12 mouse cellular contexts compared by ENCODE assay signal in genomic region chr10:67143661-67144060, GRCm38 (mm10). TPM values are rescaled to one million over a fixed set of nuclear protein-coding genes. Genes with fewer than 3 reads are reported as not detected.
DNase-seq lines count a peak whose midpoint lies in the region; ATAC-seq and TF ChIP-seq lines count a peak whose summit lies in the region.
"Had no signal": no experiment of that assay in that cellular context is flagged by ENCODE, and none has a peak within 500 bp of the region (broad histone marks: within the 10 kb centered on the region; RNA-seq: fewer than 3 reads in every experiment).

No protein-coding gene starts in this region.

- H3K27ac ChIP-seq in embryonic facial prominence, embryonic 11.5 days (replicated peaks; ENCODE audit: low read depth, low read length), result no peak overlapping the region
- no peak overlapping the region for H3K27ac ChIP-seq in embryonic facial prominence, embryonic 10.5 days (replicated peaks)
- no peak overlapping the region for H3K27ac ChIP-seq in midbrain, postnatal 0 days (ENCODE audit: low read depth, low read length)
- H3K27ac ChIP-seq in midbrain, embryonic 13.5 days, result no peak overlapping the region
- H3K27ac ChIP-seq: liver, embryonic 13.5 days had no signal

- H3K4me3 ChIP-seq in embryonic facial prominence, embryonic 11.5 days (ENCODE audit: low read depth, low read length), result no peak overlapping the region
- no peak overlapping the region for H3K4me3 ChIP-seq in embryonic facial prominence, embryonic 10.5 days
- H3K4me3 ChIP-seq in midbrain, postnatal 0 days (ENCODE audit: low read depth, low read length), result no peak overlapping the region
- H3K4me3 ChIP-seq in midbrain, embryonic 13.5 days (replicated peaks), result no peak overlapping the region
- H3K4me3 ChIP-seq: liver, embryonic 13.5 days; neural tube, embryonic 15.5 days had no signal

- no peak overlapping the region for H3K4me2 ChIP-seq in embryonic facial prominence, embryonic 11.5 days (ENCODE audit: low read depth, low read length)
- H3K4me2 ChIP-seq in midbrain, postnatal 0 days (ENCODE audit: low read depth, low read length, poor library complexity, severe bottlenecking), result no peak overlapping the region
- no peak overlapping the region for H3K4me2 ChIP-seq in midbrain, embryonic 13.5 days (replicated peaks)
- H3K4me2 ChIP-seq: liver, embryonic 13.5 days; neural tube, embryonic 15.5 days had no signal

- no peaks in the 10 kb centered on the region for H3K27me3 ChIP-seq in embryonic facial prominence, embryonic 11.5 days (ENCODE audit: control insufficient read depth, insufficient read depth, low read length)
- no peaks in the 10 kb centered on the region for H3K27me3 ChIP-seq in embryonic facial prominence, embryonic 10.5 days (replicated peaks; ENCODE audit: low read depth, poor library complexity, severe bottlenecking)
- H3K27me3 ChIP-seq in midbrain, postnatal 0 days (ENCODE audit: insufficient read depth, low read length), result no peaks in the 10 kb centered on the region
- no peaks in the 10 kb centered on the region for H3K27me3 ChIP-seq in midbrain, embryonic 13.5 days
- H3K27me3 ChIP-seq: liver, embryonic 13.5 days; neural tube, embryonic 15.5 days had no signal

- H3K9ac ChIP-seq in embryonic facial prominence, embryonic 11.5 days (replicated peaks; ENCODE audit: low read length), result no peak overlapping the region
- no peak overlapping the region for H3K9ac ChIP-seq in midbrain, postnatal 0 days (replicated peaks; ENCODE audit: low read length, poor library complexity, severe bottlenecking)
- H3K9ac ChIP-seq in midbrain, embryonic 13.5 days (replicated peaks), result no peak overlapping the region
- H3K9ac ChIP-seq: liver, embryonic 13.5 days; neural tube, embryonic 15.5 days had no signal

- no peak for TF ChIP-seq CTCF in midbrain, postnatal 0 days (IDR thresholded peaks at IDR 0.05)

- H3K36me3 ChIP-seq in embryonic facial prominence, embryonic 11.5 days (replicated peaks; ENCODE audit: control insufficient read depth, insufficient read depth, low read depth, low read length), result no peaks in the 10 kb centered on the region
- no peaks in the 10 kb centered on the region for H3K36me3 ChIP-seq in embryonic facial prominence, embryonic 10.5 days (replicated peaks)
- H3K36me3 ChIP-seq in midbrain, postnatal 0 days (ENCODE audit: insufficient read depth, low read length), result no peaks in the 10 kb centered on the region
- no peaks in the 10 kb centered on the region for H3K36me3 ChIP-seq in midbrain, embryonic 13.5 days
- H3K36me3 ChIP-seq: liver, embryonic 13.5 days; neural tube, embryonic 15.5 days had no signal

- ATAC-seq in embryonic facial prominence, embryonic 11.5 days (replicated peaks; ENCODE audit: insufficient number of reproducible peaks, low FRiP score, low TSS enrichment, low read depth), result no peak
- ATAC-seq in midbrain, postnatal 0 days (ENCODE audit: low FRiP score), result no peak
- ATAC-seq in midbrain, embryonic 13.5 days, result no peak
- ATAC-seq: intestine, postnatal 0 days had no signal

- peak; percentile 69 for DNase-seq in embryonic facial prominence, embryonic 11.5 days (ENCODE audit: low spot score)
- DNase-seq in embryonic facial prominence, embryonic 10.5 days (ENCODE audit: low spot score), result no peak
- peak; percentile 38 for DNase-seq in kidney, postnatal 10 days
- DNase-seq in kidney, adult 8-10 months, result no peak
- peak; percentile 31 for DNase-seq in midbrain, postnatal 0 days (ENCODE audit: low spot score)
- no peak for DNase-seq in c-Kit-positive CD71-positive TER-119-positive erythroid progenitor cells, embryonic 14.5 days (ENCODE audit: low spot score)
- no peak for DNase-seq in ovary, postnatal 36 days (ENCODE audit: low spot score)
- DNase-seq: cerebellum, adult 18-20 months; liver, embryonic 13.5 days had no signal

- no peaks in the 10 kb centered on the region for H3K9me3 ChIP-seq in embryonic facial prominence, embryonic 11.5 days (replicated peaks; ENCODE audit: control insufficient read depth, low read length)
- no peaks in the 10 kb centered on the region for H3K9me3 ChIP-seq in embryonic facial prominence, embryonic 10.5 days
- no peaks in the 10 kb centered on the region for H3K9me3 ChIP-seq in midbrain, postnatal 0 days (ENCODE audit: low read length)
- H3K9me3 ChIP-seq in midbrain, embryonic 13.5 days, result no peaks in the 10 kb centered on the region
- H3K9me3 ChIP-seq: liver, embryonic 13.5 days; neural tube, embryonic 15.5 days had no signal

- no peaks in the 10 kb centered on the region for H3K4me1 ChIP-seq in embryonic facial prominence, embryonic 11.5 days (ENCODE audit: control insufficient read depth, insufficient read depth, low read length)
- peaks cover 13% of the 10 kb centered on the region for H3K4me1 ChIP-seq in embryonic facial prominence, embryonic 10.5 days
- H3K4me1 ChIP-seq in midbrain, postnatal 0 days (ENCODE audit: insufficient read depth, low read length), result 0 out of 2 replicates have a peak, but pooled peaks cover 3% of the 10 kb centered on the region
- H3K4me1 ChIP-seq in midbrain, embryonic 13.5 days (replicated peaks), result 0 out of 2 replicates have a peak, but pooled peaks cover 4% of the 10 kb centered on the region
- H3K4me1 ChIP-seq: liver, embryonic 13.5 days had no signal

RNA-seq across cellular contexts. Expression of gene Reep3, which starts 46.9 kb away (rescaled TPM):
- polyA plus RNA-seq in embryonic facial prominence, embryonic 11.5 days (2014; fragmentation: Nextera tagmentation; extraction: Ambion mirVana), result 27.2 and 29.3 TPM in 2 replicates
- polyA plus RNA-seq in embryonic facial prominence, embryonic 10.5 days (2016; fragmentation: Nextera tagmentation; extraction: Ambion mirVana), result 23.7 and 24.6 TPM in 2 replicates
- 28.1 and 30.0 TPM in 2 replicates for total RNA-seq in midbrain, postnatal 0 days (2014; rRNA removed)
- 26.6 and 26.7 TPM in 2 replicates for polyA plus RNA-seq in midbrain, postnatal 0 days (2015; fragmentation: Nextera tagmentation; extraction: Ambion mirVana)
- 38.6 and 41.0 TPM in 2 replicates for polyA plus RNA-seq in midbrain, embryonic 13.5 days (2015; fragmentation: Nextera tagmentation; extraction: Ambion mirVana)

RNA-seq across cellular contexts. Expression of gene Jmjd1c, which starts 47.7 kb away (rescaled TPM):
- polyA plus RNA-seq in embryonic facial prominence, embryonic 11.5 days (2014; fragmentation: Nextera tagmentation; extraction: Ambion mirVana), result 44.5 and 46.9 TPM in 2 replicates
- polyA plus RNA-seq in embryonic facial prominence, embryonic 10.5 days (2016; fragmentation: Nextera tagmentation; extraction: Ambion mirVana), result 33.1 and 34.9 TPM in 2 replicates
- 63.8 and 74.6 TPM in 2 replicates for total RNA-seq in midbrain, postnatal 0 days (2014; rRNA removed)
- 33.8 and 45.1 TPM in 2 replicates for polyA plus RNA-seq in midbrain, postnatal 0 days (2015; fragmentation: Nextera tagmentation; extraction: Ambion mirVana)
- 48.6 and 56.1 TPM in 2 replicates for polyA plus RNA-seq in midbrain, embryonic 13.5 days (2015; fragmentation: Nextera tagmentation; extraction: Ambion mirVana)

Comparison
In these comparisons a context has a peak if more than half of its experiments do, and no peak if none do; other contexts are left out.
1. DNase-seq: peak in embryonic facial prominence, embryonic 11.5 days (single experiment), kidney, postnatal 10 days (single experiment) and midbrain, postnatal 0 days (single experiment); none in embryonic facial prominence, embryonic 10.5 days (single experiment), kidney, adult 8-10 months (0 of 2), c-Kit-positive CD71-positive TER-119-positive erythroid progenitor cells, embryonic 14.5 days (single experiment) and ovary, postnatal 36 days (single experiment).